Mouse (Mus musculus) heart, adult 2 months (tissue): ENCODE measurements around the gene Frem1.

Source experiments
- CTCF ChIP-seq: fragments of 200-600 bp; IDR thresholded peaks from 2 replicates; pipeline ENCODE4 v1.8.1; 2022; ENCODE audit warnings: antibody characterized with exemption, mild to moderate bottlenecking, moderate library complexity
- EP300 ChIP-seq: fragments of 200-500 bp; IDR thresholded peaks from 2 replicates; pipeline ENCODE4 v1.6.1; 2011; ENCODE audit warnings: low read depth, low read length, control low read depth; ENCODE audit not compliant: insufficient read depth
- POLR2A ChIP-seq: fragments of 200-500 bp; IDR thresholded peaks from 2 replicates; pipeline ENCODE4 v1.6.1; 2011; ENCODE audit warnings: mild to moderate bottlenecking, low read depth, low read length, control low read depth; ENCODE audit not compliant: insufficient read depth

GRCm38 (mm10) chr4:83020759-83021555 is 31.2 kb downstream of the Frem1 start:
- TF ChIP-seq POLR2A (no peak), CTCF (no peak), EP300 (no peak)
